Mouse (Mus musculus) right cerebral cortex, adult 2 months (tissue): ENCODE data around the gene Vps8.

Experiments used
- DNase-seq, 2 experiments: peaks; one replicate each; pipeline ENCODE4 v3.0.0; 2021 to 2022; ENCODE audit warnings: low spot score in 2 of 2

The Vps8 gene

DNA sequence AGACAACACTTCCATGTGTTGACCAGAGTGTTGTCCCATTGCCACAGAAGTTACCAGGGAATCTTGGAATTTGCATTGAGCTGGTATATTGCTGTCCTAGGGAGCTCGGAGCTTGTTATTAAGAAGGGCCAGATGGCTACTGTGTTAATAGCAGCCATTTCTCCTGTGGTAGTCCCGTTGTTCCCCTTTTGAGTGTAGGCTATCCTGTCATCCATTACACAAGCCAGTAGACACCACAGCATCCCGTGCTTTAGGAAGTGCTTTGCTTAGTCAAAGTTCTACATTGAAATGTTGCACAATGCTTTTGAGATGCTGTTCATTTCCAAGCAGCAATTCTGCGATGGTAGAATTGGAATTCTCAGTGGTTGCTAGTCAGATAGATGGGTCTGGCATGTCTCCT is 54.2 kb downstream of the Vps8 start:
- no peak for DNase-seq

DNA sequence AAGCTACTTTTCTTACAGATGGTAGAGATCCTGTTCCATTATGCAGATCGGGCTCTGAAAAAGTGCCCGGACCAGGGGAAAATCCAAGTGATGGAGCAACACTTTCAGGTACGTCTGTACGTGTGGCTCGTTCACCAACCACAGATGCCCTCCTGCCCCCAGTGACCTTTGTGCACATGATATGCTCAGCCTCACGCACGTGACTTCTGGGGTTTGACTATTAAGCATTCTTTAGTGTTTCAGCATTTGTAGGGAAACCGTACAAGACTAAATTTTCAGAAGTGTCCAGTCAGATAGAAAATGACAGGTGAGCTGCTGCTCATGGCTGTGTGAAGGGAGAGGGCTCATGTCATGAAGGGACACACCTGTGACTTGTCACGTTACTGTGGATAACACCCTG is 55.5 kb downstream of the Vps8 start:
- no peak for DNase-seq

DNA sequence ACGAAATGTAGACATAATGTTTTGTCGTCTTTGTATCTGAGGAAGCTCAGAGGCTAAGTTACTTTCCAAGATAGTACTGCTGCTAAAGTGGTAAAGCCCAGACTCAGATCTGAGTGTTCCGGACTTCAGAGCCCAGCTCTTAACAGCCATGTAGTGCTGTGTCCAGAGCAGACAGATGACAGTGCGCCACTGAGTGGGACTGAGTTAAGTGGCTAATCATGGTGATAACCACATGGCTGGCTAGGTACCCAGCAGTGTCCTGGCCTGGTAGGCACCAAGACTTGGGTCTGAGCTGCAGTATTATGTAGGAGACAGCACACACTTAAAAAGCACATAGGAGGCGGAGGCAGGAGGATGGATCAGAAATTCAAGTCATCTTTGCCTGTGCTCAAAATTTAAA is 60.9 kb downstream of the Vps8 start:
- no peak for DNase-seq

DNA sequence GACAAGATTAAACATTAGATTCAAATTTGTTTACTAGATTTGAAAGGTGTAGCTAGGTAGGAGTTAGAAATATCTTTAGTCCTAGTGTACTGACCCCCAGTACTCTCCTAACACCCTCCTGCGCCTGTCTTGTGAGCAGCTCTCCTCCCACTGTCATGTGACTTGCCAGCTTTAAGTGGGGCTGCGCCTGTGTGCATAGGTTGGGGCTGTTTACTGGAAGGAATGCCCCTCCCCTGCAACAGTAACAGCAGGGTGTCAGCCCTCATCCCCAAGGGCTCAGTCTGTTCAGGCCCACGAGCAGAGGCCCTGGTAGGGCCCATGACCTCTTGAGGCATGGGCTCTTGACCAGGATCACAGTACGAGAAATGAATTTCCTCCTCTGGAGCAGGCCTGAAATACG is 62.8 kb downstream of the Vps8 start:
- DNase-seq: no peak

DNA sequence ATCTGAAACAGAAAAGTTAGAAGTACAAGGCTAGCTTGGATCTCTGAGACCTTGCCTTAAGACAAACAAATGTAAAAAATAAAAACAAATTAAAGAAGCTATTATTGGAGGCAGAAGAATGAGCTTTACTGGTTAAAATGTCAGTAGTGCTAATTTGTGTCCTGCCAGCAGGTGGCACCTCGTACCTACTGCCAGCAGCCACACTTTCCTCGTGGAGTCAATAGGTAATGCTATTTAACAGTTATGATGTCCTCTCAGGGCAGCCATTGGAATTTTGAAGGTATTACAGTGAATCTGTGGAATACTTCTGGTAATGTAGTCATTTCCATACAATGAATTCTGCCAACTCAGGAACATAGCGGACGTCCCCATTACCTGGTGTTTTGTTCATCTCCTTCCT is 65.5 kb downstream of the Vps8 start:
- peak; percentile 74 to 82 for DNase-seq

DNA sequence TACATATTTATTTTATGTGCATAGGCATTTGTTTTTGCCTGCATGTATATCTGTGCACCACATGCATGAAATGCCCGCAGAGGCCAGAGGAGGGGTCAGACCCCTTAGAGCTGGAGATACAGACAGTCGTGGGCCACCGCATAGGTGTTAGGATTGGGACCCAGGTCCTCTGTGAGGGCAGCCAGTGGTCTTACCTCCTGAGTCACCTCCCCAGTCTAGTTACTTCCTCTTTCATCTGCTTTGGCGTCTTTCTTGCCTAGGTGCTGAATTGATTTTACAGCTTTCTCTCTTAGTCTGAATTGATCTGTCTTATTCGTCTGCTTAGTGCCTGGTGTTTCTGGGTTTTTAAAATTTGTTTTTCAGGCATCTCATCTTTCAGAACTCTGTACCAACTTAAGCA is 69.4 kb downstream of the Vps8 start:
- no peak for DNase-seq

DNA sequence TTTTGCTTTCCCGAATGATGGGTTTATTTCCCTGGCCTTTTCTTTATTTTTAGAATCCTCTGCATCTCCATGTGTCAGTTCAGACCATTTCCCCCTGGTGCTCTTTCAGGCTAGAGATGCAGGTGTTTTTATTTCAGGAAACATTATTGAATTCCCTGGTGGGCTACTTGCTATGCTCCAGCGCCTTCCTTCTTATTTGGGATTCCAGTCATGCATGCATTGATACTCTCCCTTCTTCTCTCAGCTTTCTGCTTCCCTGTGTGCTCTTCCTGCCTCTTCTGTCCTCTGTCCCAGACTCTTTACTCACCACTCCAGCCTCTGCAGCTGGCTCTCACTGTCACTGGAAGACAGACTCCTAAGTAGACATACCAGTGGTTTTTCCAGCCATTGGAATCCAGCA is 70.0 kb downstream of the Vps8 start:
- DNase-seq: no peak

DNA sequence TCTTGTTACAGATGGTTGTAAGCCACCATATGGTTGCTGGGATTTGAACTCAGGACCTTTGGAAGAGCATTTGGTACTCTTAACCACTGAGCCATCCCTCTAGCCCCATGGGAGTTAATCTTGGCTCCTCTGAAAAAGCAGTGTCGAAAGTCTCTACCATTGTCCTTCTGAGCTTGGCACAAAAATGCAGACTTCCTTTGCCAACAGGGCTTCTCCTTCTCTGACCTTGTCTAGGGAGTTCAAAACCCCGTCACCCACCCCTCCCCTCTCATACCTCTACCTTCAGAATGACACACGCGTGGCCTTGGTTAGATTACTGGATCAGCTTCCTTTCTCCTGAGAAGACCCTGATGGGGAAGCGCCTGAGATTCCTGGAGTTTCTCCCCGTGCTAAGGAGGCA is 71.8 kb downstream of the Vps8 start:
- DNase-seq: no peak

DNA sequence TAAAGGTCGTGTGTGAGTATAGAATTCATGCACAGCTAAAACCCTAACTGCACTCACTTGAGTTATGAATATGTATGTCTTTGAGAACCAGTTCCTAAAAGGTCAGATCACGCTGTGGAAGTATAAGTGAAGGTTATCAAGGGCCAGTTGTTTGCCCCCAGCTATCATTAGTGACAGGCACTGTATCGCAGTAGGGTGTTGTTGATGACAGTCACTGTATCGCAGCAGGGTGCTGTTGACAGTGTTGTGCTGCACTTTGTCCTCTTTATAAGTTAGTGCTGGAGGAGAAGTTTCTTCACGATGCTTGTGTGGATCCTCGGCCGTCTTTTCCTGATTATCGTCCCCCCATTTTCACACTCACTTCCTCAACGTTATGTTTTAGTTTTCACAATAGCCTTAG is 73.9 kb downstream of the Vps8 start:
- no peak for DNase-seq

DNA sequence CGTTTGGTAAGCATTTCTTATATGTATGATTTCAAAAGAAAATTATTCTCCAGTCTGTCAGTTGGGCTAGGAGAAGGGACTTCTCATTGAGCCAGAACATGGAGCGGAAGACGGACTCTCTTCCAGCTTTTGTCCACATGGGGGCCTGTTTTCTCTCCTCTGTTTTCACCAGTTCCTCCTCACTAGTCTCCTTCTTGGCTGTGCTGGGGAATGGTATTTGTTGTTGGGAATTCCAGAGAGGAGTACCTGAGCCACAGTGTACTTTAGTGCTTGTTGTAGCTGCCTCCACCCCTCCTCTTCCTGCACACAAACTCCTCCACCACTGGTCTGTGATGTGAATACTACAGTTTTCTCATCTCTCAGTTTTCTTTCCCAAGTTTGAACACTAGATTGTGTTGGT is 74.7 kb downstream of the Vps8 start:
- no peak for DNase-seq

DNA sequence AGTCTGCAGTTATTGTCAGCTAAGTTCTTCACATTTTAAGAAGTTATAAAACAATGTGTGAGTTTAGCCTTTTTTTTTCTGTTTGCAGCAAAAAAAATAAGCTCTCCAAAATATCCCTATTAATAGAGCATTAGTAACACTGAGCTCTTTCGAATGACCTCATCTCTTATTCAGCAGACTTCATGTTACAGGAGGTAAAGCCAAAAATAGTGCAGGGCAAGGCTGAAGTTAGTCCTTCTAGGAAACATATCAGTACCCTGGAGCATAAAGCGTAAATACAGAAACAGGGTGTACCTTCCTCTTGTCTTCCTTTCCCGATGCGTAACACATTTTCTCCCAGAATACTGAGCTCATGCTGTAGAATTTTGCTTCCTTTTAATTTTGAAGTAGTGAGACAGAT is 76.1 kb downstream of the Vps8 start:
- DNase-seq: no peak

DNA sequence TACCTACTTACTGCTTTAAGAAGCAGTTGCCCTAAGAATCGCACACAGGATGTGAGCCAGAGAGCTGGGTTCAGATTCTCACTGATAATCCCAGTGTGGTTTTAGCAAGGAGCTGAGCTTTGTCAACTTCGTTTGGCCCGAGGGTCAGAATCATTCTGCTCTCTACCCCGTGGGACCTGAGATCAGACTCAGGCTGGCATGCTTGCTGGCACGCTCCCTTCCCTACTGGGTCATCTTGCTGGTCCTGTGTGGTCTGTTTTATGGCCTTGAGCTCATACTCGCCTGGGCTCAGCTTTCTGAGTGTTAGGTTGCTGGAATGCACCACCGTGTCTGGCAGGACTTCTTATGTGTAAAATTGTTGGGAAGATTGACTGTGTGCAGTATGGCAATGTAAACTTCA is 76.7 kb downstream of the Vps8 start:
- no peak for DNase-seq

DNA sequence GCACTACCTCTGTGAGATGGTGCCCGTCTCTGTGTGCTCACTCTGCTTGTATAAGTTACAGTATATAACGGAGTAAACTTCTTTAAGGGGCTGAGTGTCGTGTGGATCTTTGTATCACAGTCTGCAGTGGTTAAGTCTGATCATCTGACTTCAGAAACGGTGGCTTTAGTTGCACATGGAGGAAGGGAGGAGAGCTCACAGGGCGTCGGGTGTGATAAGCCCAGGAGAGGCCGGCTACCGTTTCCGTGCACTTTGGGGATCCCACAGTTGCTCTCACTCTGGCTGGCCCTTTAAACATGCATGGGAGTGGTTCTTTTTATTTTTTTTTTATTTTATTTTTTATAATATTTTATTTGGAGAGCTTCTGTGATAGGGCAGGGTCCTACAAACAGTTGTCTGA is 95.9 kb downstream of the Vps8 start:
- no peak for DNase-seq

DNA sequence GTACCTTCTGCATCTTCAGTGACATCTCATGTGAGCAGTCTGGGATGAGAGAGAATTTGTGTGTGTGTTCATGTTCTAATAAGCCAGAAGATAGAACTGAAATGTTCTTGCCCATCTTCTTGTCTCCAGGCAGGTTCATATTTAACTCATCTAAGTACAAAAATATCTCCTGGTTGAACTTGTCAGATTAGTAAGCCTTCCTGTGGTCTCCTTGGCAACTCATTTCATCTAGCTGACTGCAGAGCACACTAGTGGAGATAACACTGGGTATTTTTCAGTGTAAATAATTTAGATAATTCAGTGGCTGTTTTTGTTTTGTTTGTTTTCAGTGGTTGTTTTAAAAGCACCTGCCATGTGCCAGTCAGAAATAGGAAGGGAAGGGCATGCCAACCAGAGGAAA is 96.9 kb downstream of the Vps8 start:
- DNase-seq: no peak

DNA sequence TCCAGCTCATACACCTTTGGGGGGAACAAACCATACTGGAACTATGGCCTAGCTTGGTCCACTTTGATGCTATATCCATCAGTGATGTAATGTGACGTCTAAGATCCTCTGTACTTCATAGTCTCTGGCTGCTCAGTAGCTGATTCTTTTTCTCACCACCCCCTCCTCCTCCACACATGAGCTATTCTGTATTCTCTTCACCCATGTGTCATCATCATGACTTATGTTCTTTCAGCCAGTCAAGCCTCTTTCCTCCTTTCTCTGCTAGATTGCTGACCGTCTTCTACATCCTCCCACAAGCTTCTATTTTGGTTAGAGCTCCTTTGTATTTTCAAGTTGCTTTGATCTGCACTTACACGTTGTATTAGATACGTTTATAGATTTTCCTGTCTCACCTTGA is 100.8 kb downstream of the Vps8 start:
- peak; percentile 53 to 56 for DNase-seq

DNA sequence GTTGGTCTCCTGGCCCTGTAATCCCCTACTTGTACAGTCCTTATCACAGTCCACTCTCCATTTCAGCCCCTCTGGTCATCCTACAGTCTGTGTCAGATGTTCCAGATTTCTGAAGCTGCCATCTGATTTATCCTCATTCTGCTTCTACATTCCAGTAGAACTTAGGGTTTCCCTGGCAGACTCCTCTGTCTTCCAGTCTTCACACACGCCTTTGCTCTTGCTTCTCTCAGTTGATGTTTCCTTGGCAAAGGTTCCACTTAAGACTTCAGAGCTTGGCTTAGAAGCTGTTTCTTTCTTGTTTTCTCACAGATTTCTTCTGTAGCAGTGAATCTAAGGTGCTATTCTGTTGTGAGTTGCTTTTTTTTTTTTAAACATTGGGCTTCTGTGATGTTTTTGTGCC is 102.5 kb downstream of the Vps8 start:
- peak in 1 of 2 experiments; percentile 34 for DNase-seq

DNA sequence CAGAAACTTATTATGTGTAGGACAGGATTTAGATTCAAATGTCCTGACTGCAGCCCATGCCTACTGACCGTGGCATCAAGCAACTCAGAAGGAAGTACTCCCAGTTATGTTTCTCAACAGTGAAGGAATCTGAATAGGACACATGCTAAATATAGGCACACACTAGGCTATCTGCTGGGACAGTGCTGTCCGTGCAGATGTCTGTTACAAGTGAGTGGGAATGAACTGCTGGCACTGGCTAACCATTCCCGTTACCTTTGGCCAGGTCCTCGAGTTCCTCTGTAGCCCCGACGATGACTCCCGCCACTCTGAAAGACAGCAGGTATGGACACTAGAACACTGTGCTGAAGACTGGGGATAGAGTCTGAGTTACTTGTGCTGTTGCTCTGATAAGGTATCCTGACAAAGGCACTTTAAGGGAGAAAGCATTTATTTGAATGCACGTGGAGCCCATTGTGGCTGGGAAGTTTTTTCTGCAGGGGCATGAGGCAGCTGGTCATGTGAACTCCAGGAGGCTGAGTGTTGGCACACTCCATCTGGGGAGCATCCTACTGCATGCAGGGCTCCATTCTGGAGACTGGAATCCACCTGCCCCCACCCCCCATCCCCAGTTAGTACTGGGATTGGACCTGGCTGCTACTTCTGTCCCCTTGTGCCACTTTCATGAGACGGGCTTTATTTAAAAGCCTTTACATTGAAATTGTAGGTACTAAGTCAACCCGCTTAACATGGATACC is 104.5 kb downstream of the Vps8 start:
- DNase-seq: no peak

DNA sequence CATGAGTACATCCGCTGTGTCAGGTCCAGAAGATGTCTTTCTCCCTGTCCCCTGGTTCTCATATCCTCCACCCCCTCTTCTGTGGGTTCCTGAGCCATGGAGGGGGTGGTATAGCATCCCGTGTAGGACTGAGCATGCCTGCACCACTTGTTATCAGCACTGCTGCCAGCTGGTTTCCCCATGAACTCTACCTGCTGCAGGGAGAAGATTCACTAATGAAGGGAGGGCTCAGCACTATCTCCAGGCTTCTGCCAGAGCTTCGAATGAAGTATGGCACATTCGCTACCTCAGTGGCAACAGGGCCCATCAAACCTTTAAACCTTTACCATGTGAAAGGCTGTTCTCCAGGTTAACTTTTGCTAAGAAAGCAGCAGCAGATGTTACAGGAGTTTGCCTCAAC is 110.6 kb downstream of the Vps8 start:
- no peak for DNase-seq

DNA sequence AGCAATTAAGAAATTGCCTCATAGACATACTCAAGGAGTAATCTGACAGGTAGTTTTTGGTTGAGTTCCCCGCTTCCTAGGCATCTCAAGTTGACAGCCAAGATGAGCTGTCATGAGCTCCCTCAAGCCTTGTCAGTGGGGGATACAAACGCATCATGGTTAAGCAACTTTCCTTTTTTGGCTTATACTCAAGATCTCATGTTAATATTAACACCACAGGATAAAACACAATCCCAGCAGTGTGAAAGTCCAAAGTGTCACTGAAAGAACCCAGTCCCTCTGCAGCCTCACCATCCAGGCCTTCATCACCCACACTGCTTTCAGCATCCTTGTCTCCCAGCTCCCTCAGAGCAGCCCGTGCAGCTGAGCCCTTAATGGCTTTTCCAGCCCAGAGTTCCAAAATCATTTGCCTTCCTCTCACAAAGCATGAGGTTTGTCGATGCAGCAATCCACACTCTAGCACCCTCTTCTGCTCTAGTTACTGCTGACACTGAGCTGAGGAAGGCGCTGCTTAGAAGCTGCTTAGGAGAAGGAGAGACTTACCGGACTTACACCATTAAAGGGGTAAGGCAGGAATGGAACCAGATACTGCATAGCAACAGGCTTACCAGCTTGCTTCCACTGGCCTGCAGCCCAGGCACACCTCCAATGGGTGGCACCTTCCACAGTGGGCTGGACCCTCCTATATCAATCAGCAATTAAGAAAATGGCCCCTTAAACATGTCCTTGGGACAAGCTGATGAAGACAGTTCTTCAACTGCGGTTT is 113.5 kb downstream of the Vps8 start:
- DNase-seq: no peak

DNA sequence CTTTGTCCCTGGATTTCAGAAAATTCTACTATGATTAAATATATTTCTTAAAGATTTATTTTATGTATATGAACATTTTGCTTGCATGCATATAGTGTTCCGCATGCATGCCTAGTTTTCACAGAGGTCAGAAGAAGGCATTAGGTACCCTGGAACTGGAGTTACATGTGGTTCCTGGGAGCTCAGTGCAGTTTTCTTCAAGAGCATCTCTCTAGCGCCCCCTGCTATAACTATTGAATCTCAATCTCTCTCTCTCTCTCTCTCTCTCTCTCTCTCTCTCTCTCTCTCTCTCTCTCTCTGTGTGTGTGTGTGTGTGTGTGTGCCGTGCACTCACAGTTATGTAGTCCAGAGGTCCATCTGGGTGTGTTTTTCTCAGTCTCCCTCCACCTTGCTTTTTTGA is 114.4 kb downstream of the Vps8 start:
- no peak for DNase-seq

DNA sequence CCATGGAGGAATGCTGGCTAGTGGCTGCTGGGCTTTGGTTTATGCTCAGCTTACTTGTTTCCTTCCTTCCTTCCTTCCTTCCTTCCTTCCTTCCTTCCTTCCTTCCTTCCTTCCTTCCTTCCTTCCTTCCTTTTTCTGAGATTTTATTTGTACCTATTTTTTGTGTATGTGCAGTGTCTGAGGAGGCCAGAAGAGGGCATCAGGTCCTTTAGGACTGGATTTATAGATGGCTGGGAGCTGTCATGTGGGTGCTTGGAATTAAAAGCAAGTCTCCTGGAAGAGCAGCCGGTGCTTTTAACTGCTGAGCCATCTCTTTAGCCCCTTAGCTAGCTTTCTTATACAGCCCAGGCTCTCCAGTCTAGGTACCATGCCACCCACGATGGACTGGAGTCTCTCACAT is 116.0 kb downstream of the Vps8 start:
- DNase-seq: no peak

DNA sequence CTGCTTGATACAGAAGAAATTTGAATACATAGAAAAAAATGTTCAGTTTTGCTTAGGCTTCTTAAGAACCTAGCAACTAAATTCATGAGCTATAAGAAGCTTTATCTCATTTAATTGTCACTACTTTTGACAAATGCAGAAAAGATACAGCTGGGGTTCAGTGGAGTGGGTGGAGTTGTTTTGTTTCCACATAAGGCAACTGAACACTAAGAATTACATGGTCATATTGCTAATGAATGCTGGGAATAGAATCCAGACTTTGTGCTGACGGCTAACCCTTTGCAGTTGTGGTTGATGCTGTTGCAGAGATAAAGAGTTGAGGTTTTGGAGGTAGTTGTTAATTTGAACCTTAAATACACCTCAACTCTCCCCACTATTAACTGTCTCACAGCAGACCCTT is 119.6 kb downstream of the Vps8 start:
- DNase-seq: no peak

DNA sequence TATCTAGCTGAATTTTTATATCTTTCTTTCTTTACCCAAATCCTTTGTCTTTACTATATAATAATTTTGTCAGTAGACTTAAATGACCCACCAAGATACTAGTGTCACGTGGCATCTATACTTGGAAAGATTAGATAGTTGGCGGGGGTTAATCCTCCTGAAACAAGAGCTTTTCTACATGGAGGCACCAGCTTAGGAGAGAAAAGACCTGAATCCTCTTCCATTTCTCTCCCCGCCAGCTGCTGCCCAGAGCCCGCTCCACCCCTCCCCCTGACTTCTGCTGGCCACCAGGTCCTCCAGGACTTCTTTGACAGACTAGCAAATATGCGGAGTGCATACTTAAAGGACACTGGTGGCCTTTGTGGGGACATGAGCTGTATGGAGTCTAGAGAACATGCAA is 124.5 kb downstream of the Vps8 start:
- no peak for DNase-seq

DNA sequence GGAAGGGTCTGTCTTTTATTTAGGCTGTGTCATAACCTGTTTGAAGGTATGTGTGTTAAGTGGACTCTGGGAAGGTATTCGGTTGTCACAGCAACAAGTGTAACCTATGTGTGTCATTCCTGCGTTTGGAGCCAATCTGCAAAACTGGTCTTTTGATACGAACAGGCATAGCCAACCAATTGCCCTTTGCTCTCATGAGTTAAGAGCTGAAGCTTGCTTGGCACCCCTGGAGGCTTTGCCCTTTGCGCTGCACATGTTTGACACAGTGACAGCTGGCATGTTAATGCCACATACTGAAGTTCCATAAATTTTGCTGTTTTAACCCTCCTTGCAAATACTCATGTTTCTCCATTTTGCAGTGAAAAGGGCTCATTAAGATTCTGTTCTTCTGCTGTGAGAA is 126.8 kb downstream of the Vps8 start:
- no peak for DNase-seq
